Mouse (Mus musculus): ENCODE results near the gene Gm10053. TPM values are rescaled to one million over a fixed set of nuclear protein-coding genes. Genes with fewer than 3 reads are reported as not detected.
A peak's percentile ranks its signal among the peaks of the same experiment; 100 is the strongest.

Gm10053 gene
- total RNA-seq, 2 experiments from 2014 or later, result 215 to 218 TPM

- DNase-seq (ENCODE audit: low spot score in 2 of 2), result peak in 1 of 2 experiments; percentile 29
Measured at GRCm38 (mm10) chr19:24899578-24900544, 24.4 kb downstream of the Gm10053 start.

GRCm38 (mm10) chr19:24900581-24901220, 25.2 kb downstream of the Gm10053 start, which contains the start of gene Foxd4:
Foxd4 (minus strand) TSS chr19:24901197.
- no peak for DNase-seq (ENCODE audit: low spot score in 2 of 2)

DNA sequence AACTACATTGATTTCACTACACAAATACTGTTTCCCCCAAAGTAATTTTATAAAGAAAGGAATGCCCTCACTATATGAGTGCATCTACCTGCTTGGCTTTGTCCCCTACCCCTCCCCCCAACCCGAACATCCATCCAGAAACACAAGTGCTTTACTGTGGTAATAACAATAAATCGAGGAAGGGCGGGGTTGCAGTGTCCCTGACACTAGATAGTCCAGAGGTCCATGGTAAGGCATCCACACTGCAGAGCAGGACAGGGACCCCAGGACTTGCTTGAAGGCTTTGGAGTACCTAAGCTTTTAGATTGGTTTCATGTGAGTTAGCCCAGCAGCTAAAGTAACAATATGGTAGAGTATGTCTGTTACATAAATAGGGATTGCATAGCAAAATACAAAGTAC, 26.2 kb downstream of the Gm10053 start:
- DNase-seq (ENCODE audit: low spot score in 2 of 2), result no peak

- DNase-seq (ENCODE audit: low spot score in 2 of 2), result no peak
Measured at GRCm38 (mm10) chr19:24902256-24902655, 26.8 kb downstream of the Gm10053 start.

GRCm38 (mm10) chr19:24902821-24903220, 27.3 kb downstream of the Gm10053 start:
- no peak for DNase-seq (ENCODE audit: low spot score in 2 of 2)

DNA sequence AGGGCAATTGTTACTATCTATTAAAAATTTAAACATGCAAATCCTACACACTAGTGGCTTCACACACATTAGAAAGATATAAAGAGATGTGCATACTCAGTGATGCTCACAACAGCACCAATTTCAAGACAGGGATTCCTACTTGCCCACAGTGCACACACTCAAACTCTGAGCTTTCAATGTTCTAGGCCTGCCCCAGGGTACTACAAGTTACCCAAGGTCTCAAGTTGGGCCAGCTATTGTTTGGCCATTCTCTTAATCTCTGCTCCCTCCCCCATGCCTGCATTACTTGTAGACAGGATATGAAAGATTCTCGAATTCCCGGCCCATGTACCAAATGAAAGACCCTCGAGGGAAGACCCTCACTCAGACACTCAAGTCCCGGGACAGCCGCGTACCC, 32.2 kb downstream of the Gm10053 start:
- DNase-seq (ENCODE audit: low spot score in 2 of 2), result no peak

- DNase-seq (ENCODE audit: low spot score in 2 of 2), result no peak
Measured at GRCm38 (mm10) chr19:24908385-24909155, 33.1 kb downstream of the Gm10053 start.

- no peak for DNase-seq (ENCODE audit: low spot score in 2 of 2)
Measured at GRCm38 (mm10) chr19:24920866-24921265, 45.4 kb downstream of the Gm10053 start.

Other genes with a start within 250 kb of the Gm10053 start
- gene Tmem252, start 201.7 kb upstream of the Gm10053 start, total RNA-seq (2021), result under 1 TPM; 0.53 to 0.83 TPM
- 1 to 10 TPM; 3.4 to 3.5 TPM for gene Pgm5, start 13.8 kb upstream of the Gm10053 start, total RNA-seq (2021)
- gene Foxd4, start 25.5 kb downstream of the Gm10053 start, total RNA-seq (2021), result not detected
- gene Cbwd1, start 85.9 kb downstream of the Gm10053 start, total RNA-seq (2021), result 10 to 100 TPM; 12.0 to 14.2 TPM
- 1 to 10 TPM; 2.5 to 4.2 TPM for gene Dock8, start 123.8 kb downstream of the Gm10053 start, total RNA-seq (2021)